Mouse (Mus musculus) 3T3-L1 (cell line): ENCODE results near the gene Ces1b.

Source experiments
- DNase-seq: peaks from one replicate; pipeline ENCODE4 v3.0.0-alpha.2; 2015; ENCODE audit warnings: low read depth, low spot score

Gene Ces1b

DNA sequence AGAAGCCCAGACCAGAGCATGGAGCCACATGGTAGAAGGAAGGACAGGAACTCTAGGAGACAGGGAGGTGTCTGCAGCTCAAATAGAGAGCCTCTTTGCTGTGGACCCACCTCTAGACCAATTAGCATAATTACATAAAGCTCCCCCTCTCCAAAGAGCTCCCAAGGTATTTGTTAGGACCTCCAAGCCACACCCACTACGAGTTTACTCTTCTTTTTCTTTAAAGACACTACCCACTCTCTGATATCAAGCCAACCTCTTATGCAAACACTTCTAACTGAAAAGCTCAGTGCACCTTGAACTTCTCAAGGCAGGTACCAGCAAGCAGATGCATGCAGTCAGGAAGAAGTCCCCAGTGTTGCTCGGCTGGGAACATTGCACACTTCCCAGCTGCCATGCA lies at the start of gene Ces1b:
Ces1b (minus strand) TSS at position 131 of the 400 bp plus-strand sequence.
- no peak for DNase-seq

DNA sequence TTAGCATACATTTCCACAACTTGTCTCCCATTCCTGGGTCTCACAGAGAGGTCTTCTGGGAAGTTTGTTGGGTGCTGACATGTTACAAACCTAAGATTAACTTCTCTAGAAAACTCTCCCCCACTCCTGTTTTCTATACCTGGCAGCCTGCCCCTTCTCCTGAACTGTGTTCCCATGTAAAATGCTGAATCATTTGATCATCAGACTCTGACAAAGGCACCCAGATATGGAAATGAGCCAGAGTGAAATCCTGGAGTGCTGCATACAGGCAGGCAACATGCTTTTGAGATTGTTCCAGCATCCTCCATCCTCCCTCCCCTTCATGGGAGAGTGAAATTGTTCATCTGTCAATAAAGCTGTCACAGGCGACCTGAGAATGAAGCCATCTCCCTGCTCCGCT lies 46.7 kb upstream of the Ces1b start:
- DNase-seq: no peak

DNA sequence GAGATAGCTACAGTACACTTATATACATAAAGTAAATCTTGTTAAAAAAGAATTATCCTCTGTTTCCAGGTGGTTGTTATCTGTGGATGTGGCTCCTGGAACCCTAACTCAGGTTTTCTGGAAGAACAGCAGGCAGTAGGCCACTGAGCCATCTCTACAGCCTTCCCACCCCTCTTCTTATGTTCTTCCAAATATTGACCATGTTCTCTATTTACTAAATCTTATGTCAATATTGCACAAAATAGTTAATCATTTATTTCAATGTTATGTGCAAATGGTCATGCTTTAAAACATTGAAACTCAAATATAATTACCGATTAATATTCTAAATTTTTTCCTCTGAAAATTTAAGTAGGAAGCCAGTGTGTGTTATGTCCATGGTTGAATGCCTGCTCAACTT lies 42.2 kb upstream of the Ces1b start:
- no peak for DNase-seq

DNA sequence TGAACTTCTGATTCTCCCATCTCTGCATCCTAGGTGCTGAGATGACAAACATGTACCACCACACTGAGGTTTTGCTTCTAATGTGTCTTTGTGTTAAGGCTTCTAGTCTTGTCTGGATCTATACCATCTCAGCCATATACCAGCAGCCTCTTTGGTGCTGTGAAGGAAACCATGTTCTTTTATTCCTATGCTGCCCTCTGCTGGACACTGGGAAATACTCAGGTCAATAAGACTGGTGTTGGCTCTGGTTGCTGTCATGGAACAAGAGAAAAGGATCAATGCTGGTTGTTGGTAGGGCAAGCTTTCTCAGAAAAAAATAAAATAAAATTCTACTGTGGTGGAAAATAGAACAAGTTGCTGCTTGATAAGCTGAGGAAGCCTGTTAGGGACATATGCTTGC lies 15.6 kb upstream of the Ces1b start:
- peak; percentile 57 for DNase-seq

DNA sequence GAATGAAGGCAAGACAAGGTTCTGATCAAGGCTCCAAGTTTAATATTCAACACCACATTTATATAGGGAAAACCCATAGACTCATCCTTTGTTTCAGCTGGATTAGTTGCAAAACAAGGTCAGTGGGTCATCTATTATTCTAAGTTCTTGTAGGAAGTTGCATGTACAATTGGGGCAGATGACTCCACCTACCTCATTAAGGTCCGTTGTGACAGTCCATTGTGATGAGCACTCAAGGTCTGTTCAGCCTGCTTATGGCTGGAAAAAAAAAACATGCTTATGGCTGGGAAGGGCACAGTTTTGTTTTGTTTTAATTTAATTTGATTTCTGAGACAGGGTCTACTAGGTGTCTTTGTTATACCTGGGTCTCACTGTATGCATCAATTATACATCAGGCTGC lies 11.5 kb upstream of the Ces1b start:
- no peak for DNase-seq

DNA sequence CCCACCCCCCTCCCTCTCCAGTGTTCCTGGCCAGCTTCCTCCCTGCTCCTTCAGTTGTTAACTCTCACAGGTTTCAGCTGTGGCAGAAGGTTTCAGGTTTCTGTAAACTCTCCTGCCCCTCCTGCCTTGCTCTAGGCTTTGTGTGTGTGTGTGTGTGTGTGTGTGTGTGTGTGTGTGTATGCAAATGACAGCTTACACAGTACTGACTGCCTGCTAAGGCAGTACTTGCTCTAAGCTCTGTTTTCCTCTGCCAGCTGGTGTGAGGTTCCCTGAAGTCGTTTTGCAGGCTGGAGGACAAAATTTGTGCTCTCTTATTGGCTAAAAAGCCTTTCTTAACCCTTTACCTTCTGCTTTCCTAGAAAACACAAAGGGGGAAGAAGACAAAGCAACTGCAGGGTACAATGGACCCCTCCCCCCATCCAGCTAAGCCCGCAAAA lies 8.9 kb upstream of the Ces1b start:
- DNase-seq: no peak

DNA sequence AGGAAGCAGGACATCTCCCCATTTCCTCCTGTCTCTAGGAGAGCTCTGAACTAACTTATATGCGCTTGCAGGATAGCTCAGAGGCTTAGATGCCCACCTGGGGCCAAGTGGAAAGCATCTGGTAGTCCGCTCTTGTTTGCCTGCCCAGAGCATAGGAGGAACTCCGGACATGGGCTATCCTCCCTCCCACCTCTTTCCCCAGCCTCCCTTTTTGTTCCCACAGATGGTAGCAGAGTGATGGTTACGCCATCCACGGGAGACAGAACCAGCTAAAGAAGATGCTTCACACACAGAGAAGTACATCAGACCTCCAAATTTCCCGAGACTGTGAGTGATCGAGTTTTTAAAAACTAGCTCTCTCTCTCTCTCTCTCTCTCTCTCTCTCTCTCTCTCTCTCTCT lies 8.4 kb upstream of the Ces1b start:
- no peak for DNase-seq

DNA sequence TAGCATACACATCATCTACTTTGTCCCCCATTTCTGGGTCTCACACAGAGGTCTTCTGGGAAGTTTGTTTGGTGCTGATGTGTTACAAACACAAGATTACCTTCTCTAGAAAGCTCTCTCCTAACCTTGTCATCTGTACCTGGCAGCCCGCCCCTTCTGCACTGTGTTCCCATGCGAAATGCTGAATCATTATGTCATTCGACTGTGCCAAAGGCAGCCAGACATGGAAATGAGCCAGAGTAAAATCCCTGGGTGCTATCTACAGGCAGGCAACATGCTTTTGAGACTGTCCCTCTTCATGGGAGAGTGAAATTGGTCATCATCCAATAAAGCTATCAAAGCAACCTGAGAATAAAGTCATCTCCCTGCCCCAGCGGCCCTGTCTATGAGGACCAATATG lies 4.6 kb downstream of the Ces1b start:
- peak; percentile 27 for DNase-seq

DNA sequence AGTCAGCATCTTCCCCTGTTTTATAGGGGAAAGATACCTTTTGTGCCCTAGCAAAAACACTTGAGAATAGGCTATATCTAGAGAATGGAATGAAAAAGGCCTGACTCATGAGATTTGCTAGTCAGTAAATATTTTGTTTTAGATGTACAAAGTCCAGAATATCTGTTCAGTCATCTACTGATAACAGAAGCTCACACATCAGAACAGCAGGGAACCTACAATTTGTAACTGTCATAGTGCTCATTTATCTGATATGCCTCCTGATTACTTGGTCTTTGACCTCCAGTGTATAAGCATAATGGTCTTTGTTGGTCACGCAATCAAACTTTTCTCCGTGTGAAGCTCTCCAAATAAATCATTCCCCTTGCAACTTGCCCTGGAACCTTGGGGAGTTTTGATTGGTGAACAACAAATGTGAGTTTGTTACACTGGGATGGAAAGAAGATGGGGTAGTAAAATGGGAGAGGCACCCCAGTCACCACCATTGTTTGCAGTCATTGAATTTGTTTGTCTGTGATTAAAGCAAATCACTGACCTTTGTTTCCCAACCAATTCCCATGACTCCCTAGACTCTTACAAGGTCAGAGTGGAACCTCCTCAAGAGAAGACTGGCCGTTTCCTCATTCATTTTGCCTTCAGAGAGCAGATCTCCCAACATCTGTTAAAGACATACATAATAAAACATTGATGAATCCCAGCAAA lies 16.2 kb downstream of the Ces1b start:
- no peak for DNase-seq

DNA sequence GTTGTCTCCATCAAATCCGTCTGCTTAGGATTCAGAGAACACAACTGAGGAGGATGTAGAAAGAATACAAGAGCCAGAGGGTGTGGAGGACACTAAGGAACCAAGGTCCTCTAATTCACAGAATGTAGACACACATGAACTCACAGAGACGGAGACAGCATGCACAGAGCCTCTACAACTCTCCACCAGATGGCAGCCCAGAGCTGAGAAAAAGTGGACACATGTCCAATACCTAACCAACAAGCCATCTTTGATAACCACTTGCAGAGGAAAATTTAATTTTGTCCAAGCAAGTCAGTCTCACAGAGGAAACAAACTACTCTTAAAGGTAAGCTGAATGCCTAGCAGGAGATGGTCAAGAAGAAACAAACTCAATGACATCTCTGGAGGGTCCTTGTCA lies 20.6 kb downstream of the Ces1b start:
- peak; percentile 84 for DNase-seq

DNA sequence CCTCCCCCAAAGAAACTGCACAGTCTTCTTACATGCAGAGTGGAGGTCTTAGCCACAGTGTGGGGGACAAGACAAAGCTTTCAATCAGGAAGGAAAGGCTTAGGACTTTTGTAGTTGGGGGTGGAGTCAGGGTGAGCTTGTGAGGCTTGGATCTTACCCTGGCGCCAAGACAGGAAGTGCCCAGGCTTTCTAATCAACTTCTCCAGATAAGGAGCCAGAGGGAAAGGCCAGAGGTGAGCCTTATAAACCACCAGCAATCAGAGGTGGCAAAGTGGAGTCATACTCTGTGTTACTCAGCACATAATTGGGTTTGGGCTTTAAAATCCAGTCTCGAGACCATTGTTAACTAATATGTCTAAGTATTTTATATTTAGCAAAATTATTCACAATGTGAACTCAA lies 24.6 kb downstream of the Ces1b start:
- DNase-seq: no peak

DNA sequence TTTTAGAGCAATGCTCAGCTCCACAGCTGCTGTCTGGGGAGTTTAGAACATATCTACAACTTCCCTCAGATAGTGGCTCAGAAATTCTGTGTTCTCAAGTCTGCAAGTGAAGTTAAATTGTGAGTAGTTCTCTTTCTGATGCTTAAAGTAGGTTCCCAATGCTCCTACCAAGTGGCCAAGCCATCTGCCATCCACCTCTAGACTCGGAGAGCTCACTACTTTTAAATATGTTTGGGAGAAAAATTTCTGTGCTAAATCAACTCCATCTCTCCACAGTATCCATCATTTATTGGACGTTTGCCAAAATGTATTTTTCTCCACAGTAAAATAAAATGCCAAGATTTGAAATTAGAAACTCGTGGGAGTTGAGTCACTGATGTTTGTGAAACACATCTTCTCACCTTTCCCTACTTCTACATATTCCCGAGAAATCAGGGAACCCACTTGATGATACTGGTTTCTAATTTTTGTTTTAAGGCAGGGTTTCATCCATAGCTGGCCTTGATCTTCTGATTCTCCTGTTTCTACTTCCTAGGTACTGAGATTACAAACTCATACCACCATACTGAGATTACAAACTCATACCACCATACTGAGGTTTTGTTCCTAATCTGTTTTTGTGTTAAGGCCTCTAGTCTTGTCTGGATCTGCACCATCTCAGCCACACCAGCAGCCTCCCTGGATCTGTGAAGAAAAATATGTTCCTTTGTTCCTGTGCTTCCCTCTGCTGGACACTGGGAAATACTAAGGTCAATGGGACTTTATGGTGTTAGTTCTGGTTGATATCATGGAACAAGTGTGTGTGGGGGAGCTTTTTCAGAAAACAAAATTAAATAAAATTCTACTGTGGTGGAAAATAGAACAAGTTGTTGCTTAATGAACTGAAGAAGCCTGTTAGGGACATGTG lies 31.1 kb downstream of the Ces1b start:
- peak; percentile 70 for DNase-seq

DNA sequence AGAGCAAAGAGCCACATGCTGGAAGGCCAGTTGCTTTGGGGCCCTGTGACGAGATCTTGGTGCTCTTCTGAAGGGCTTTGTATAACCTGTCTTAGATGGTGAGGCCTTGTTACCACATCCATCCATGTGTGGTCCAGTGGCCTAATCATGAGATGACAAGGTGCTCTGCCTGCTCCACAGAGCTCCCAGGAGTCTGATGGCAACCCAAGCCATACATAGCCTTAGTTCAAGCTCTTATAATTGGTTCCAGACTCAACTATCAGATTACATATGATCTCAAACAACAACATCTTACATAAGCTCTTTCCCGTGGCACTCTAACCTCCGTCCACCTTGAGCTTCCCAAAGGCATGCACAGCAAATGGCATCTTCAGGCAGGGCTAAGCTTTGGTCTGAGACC lies 31.7 kb downstream of the Ces1b start, which contains the start of gene Ces1a:
Ces1a (minus strand) TSS at position 101 of the 400 bp plus-strand sequence.
- peak; percentile 42 for DNase-seq

DNA sequence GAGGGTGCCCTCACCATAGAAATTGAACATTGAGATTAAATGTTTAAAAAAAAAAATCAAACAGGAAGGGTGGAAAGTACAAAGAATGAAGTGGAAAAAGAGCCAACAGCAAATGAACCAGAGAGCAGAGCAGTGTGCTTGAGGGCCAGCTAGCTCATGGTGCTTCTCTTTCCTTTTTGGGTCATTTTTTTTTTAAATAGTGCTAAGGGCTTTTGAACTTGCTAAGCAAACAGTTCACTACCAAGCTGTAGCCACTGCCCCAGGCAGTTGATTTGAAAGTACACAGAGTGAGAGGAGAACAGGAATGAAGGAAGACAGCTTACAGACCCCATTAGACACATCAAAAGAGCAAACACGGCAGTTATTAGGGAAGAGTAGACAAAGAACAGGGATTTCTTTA lies 36.7 kb downstream of the Ces1b start:
- DNase-seq: no peak

DNA sequence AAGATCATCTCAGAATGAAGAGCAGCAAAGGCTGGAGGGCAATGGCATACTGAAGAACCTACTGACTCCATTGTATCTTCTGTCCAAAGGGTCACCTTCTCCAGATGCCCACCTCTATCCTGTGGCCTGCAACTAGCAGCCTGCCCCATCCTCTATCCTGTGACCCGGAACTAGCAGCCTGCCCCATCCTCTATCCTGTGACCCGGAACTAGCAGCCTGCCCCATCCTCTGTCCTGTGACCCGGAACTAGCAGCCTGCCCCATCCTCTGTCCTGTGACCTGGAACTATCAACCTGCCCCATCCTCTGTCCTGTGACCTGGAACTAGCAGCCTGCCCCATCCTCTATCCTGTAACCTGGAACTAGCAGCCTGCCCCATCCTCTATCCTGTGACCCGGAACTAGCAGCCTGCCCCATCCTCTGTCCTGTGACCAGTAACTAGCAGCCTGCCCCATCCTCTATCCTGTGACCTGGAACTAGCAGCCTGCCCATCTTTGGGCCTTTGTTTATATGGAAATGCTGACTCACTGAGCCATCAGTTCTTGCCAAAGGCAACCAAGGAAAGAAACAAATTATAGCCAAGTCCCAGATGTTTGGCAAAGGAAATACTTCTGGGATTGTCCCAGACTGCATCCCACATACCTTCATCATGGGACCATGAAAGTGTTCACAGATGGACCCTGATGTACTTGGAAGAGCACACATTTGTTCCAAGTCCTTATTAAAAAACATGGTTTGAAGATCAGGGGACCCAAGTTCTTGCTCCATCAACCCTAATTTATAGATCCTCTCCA lies 38.8 kb downstream of the Ces1b start:
- peak; percentile 96 for DNase-seq

DNA sequence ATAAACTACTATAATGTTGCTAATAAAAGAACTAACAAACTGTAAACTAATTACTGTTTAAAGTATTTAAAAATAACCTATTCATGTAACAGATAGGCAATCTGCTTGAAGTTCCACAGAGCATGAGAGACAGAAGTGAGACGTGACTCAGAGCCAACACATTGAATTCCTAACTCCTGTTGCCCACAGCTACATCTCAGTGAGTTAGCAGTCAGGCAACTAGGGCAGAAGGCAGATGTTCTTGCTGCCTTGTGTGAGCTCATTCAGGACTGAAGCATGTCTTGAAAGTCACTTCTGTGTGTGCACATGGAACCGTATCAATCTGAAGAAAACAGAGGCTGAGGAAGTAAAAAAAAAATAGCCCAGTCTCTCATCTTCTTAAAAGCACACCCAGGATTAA lies 39.6 kb downstream of the Ces1b start:
- peak; percentile 83 for DNase-seq

DNA sequence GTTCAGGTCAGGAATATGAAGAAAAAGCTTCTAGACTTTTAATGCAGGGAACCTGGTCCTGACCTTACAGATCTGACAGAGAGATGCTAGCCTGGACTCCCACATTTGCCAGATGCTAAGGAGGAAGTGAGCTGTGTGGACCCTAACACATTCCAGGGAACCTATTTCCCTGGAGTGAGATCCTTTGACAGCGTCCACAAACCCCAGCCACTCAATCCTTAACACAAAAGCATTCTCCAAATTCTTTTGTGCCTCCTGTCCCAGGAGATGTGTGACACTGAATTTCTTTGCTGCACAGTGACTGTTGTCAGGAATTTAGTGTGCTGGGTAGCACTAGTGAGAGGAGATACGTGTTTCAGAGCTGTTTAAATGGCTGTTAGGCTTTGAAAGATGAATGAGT lies 41.0 kb downstream of the Ces1b start:
- DNase-seq: peak; percentile 54

DNA sequence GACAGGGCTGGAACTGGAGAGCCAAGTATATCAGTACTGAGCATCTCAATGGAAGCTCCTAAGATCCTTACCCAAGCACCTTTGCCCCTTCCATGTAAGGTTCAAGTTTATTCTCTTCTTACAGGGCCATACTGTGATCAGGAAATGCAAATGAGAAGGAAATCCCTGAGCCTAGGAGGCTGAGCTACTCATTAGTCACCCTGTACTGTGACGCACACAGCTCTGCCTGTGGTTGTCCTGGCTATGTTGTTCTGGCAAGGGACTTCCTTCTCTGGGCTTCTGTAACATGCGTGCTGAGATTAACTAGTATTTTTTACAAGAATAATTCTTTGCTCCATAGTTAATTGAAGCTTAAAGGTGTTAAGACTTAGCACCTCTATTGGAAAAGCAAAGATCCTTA lies 49.2 kb downstream of the Ces1b start:
- peak; percentile 78 for DNase-seq

DNA sequence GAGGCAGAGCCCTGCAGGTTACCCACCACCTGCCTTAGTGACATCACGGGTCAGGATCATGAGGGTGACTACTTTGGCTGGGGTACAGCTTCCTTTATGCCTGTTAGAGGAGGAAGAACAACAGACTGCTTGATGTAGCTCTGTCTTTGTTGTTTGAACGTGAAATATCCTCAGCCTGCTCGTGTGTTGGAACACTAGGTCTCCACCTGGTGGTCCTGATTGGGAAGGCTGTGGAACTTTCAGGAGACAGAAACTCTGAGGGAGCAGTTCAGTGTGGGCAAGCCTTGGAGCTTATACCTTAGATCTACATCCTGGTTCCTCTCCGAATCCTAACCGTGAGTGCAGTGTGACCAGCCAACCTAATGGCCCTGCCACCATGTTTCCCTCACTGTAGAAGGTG lies 58.1 kb downstream of the Ces1b start:
- DNase-seq: no peak

DNA sequence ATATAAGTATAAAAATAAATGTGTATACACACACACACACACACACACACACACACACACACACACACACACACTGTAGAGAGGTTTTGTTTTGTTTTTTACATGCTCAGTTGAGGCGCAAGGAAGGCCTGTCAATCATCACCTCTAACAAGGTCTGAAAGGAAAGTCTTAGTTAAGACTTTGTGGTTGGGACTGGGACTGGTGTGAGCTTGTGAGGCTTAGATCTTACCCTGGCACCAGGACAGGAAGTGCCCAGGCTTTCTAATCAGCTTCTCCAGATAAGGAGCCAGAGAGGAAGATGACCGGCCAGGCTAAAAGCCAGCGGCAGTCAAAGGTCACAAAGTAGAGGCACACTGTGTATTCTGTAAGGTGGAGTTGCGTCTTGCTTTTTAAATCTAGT lies 65.5 kb downstream of the Ces1b start:
- DNase-seq: no peak

DNA sequence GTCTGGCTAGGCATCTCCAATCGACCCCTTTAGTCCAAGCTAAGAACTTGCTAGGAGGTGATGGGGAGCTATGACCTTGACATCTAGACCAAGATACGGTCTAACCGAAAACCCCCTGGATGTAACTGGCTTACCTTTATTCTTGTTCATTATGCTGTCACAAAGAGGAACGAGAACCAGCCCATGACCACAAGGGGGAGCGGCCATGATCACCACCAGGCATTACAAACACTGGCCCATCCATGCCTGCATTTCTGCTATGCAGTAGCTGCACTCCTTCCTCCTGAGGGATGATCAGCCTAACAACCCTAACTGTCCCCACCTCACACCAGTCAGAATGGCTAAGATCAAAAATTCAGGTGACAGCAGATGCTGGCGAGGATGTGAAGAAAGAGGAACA lies 67.6 kb downstream of the Ces1b start:
- DNase-seq: no peak

DNA sequence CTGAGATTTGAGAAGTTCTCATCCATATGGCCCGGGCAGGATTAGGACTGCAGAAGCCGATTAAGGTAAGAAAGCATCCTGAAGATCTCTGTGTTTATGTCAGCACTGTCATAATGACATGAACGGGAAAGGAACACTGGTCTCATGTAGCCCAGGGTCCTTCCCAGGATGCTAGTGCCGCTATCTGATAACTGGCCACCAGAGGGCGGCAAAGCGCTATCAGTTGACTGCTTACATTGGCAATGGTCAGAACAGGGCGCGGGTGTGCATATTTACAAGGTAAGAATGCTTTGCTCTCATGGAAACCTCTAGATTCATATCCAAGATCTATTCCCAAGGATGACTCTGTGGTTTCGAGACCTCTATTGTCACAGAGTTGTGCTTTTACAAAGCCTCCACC lies 68.4 kb downstream of the Ces1b start:
- peak; percentile 76 for DNase-seq
